Mouse (Mus musculus) spleen, embryonic (tissue): Measurements from ENCODE around the gene Erbb4.

Experiments
- CTCF ChIA-PET: fragments of 350-600 bp; sonication (Branson Sonifier 250); formaldehyde crosslinking; loops from one replicate; lab custom pipeline; 2022; lab: Charles Lee

The Erbb4 gene

DNA sequence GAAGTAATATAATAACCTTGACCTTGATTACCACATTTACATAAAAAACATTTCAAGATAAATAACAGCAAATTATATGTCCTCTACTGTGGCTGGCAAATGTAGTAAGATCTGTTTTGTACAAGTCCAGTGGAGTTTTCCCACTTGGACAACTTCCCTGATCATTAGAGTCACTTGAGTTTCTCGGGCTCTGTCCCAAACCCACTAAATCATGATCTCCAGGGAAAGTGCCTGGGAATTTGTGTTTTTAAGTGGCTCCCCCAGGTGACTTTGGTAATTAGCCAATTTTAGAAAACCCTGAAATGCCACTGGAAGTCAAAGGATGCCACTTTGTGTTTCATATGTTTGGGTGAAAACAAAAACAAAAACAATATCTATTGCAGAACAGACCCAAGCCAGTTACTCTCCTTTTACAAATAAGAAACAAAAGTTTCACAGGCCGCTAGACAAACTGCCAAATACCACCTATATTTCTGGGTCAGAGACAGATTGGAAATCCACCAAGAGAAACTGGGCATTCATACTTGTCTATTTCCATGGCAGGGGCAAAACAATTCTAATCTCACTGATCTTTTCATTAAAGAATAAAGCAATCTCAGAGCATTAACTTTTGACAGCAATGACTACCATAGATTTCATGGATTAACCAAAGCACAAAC, 234.8 kb downstream of the Erbb4 start:
- CTCF ChIA-PET: no interaction called here

DNA sequence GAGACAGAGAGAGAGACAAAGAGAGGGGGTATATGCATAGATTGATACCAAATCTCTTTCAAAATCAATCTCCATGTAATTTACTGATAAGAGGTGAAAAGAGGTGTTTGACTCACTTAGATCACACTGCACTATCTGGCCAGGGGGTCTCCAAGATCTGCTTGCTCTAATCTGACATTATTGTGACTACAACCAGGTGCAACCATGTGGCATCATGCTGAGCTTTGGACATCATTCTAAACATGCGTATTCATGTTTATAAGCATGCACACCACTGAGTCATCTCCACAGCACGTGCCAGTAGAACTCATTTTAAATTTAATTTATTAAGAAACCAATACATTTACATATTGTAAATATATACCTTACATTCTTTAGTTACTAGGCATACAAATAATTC, 247.5 kb downstream of the Erbb4 start:
- CTCF ChIA-PET: no interaction called here

DNA sequence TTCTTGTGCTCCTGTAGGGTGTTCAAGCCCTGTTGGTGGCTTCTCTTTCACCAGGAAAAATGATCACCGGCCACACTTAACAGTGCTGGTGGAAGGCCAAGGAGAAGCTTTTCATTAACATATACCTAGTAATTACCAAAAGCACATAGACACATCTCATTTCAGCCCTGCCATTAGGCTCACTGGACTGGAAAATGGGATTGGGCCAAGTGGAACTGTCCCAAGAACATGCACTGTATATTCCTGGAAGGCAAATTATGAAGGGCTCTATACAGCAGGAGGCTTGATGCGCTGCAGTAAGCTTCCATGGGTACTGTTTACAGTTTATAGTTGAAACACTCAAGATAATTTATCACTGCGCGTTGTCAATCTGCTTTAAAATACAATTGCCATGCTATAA, 248.4 kb downstream of the Erbb4 start:
- CTCF ChIA-PET: no interaction called here

DNA sequence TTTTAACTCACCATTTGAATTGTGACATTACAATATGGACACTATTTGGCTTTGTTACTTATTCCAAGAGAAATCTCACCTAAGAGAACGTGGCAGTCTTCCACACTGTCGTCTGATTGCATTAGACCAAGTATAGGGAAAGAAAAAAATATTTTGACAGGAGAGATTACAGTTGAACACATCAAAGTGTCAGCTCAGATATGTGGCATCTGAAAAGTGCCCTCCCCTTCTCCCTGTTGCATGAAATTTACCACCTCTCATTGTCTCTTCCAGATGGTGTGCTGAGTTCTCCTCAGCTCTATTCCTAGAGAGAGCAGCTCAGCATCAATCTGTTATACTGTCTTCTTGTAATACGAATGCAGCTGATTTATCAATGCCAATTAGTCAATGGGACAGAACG, 268.5 kb downstream of the Erbb4 start:
- CTCF ChIA-PET: no interaction called here

DNA sequence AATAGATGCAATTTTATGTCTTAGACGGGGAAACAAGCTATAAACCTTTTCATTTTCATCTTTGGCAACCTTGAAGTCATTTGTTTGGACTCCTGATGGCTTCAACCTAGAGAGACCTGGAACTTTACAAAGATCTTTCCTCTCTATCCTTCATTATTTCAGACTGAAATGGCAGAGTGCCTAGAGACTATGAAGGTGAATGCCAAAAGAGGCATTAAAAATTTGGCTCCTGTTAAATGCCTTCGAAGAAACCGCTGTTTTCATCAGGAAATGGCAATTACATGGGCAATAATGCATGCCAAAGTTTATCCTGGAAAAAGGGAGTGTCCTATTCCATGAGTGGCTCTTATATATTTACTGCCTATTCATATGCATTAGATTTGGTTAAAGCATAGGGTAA, 273.2 kb downstream of the Erbb4 start:
- CTCF ChIA-PET: no interaction called here

DNA sequence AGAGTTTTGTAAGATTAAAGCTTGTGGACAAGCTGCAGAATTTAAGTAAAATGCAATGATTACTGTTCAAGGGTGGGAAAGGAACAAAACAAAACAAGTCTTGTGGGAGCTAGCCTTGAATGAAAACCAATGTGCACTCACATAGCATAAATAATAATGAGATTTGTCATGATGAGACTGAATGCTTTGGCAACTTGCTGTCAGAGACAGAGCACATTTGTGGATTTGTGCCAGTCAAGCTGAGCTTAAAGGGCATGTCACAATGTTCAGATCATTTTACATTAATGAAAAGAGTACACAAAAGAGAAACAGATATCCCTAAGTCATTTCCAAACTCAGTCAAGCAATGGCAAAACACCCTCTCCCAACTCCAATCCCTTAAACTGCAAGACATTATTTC, 275.8 kb downstream of the Erbb4 start:
- CTCF ChIA-PET: no interaction called here

DNA sequence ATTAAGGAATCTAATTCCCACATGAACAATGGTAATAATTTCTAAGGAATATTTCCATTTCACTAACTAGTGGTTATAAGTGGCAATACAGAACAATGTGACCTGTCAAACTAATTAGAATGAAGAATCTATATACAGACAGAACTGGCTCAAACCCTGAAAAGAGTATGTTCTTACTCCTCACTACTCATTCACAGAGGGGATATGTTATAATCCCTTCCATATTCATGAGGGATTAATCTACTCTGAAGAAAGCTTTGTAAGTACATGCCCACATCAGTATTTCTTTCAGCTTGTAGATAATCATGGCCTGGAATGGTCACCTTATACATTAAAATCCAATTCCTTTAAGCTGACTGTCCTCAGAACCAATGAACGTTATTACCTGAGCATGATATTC, 276.3 kb downstream of the Erbb4 start:
- CTCF ChIA-PET: no interaction called here

DNA sequence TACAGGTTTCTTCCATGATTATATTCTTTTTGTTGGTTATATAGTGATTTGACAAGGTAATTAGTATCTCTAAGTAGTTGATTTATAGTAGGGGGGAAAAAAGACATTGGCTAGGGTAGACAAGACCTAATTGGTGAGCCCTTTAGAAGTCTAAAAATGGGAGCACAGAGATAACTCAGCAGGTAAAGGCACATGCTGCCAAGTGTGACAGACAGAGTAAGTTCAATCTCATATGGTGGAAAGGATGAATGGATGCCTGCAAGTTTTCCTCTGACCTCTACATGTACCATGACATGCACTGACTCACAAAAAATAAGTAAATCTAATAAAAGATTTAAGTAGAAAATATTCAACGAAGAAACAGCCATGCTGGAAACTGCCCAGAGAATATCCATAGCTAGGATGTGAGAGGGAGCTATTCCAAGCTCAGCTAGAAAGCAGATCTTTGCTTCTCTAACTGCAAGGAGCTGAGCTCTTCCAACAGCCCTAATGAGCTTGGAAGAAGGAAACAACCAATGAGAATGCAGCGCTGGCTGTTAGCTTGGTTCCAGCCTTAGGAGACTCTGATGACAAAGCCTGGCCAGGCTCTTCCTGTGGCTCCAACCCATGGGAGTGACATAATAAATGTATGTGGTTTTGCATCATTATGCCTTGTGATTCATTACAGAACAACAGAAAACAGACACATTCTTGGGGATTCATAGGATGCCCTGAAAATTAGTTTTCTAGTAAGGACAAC, 277.2 kb downstream of the Erbb4 start:
- CTCF ChIA-PET: no interaction called here

DNA sequence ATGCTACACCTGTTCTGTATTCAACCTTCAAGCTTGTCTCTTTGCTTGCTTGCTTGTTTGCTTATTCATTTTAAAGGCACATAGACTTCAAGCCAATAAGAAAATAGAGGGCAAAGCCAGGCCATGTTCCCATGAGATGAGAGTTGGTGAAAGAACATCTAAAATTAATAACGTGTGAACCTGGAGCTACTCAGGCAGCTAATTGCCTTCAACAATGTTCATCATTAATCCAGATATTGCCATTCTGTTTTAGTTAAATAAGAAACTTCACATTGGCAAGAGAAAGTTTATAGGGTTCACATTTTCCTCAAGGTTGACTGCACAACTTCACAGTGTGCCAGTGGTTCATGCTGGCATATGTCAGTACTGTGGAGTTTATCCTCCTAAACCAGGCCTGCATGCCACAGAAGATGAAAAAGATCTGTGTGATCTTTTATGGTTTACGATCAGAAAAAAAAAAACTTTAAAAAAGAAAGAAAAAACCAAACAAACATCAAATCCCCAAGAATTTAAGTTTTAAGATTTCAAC, 284.7 kb downstream of the Erbb4 start:
- CTCF ChIA-PET: no interaction called here

DNA sequence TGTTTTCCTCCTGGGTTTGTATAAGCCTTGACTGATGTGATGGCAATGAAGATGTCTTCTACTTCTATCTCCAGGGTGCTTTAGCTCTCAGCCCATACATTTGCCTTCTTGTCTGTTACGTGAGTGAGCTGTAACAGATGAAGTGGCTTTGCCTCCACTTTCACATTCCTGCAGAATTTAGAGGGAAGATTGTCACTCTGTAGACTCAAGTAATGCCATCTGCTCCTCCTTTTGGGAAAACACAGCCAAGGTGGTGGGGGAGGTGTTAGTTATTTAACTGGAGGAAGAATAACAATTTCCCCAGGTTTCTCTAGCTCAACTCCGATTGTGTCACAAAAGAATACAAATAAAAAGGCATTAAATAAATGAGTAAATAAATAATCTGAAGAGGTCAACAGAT, 301.1 kb downstream of the Erbb4 start:
- CTCF ChIA-PET: no interaction called here

DNA sequence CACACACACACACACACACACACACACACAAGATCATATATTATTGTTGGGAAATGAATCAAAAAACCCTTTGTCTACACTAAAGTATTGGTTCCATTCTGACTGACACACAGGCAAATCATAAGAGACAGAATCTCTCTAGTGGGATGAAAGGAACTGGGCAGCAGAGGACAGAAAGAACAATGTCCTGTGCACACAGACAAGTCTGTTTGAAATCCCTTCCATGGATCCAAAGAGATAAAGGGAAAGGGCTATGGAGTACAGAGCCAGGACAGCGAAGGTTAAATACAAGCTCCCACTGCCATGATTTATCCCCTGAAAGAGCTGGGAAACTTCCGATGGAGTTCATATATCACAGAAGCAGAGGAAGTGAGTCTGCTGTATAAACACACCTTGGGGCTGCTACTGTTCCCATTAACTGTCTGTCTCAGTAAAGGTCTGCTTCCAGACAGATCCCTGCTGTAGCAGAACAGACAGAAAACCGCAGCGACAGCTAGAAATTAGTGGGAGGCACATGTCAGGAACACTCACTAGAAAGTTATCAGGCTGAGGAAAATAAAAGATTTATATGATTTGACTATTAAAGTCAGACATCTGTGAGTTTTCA, 320.3 kb downstream of the Erbb4 start:
- CTCF ChIA-PET: no interaction called here

DNA sequence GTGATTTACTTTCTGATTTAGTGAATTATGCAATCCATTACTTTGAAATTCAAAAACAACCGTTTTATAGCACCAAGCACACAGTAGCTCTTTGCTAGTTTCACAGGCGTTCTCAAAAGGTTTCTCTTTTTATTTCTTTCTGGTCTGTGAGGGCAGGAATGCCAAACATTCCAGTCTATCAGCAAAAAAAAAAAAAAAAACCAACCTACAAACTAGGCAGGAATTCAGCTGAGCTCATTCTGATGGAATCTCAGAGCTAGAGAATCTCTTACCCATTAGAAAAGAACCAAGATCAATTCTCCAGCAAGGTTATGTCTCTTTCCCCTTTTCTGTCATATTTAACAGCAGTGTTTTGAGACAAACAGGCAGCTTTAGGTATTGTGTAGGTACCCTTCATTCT, 327.2 kb downstream of the Erbb4 start:
- CTCF ChIA-PET: no interaction called here

DNA sequence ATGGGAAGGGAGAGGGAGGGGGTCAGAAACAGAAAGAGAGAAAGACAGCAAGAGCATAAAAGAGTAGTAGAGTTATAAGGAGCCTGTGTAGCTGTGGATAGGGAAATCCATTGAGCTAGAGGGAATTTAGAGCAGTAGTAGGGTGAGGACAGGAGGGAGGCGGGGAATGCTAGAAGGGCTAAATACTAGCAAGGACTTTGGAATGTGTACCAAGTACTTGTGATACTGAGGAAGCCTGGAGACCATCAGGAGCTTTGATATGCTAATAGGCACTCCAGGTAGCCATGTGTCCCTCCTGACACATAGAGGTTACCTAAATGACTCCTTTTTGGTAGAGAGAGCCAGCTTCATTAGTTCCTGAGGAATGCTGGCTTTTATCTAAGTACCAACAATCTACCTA, 327.8 kb downstream of the Erbb4 start:
- CTCF ChIA-PET: no interaction called here

DNA sequence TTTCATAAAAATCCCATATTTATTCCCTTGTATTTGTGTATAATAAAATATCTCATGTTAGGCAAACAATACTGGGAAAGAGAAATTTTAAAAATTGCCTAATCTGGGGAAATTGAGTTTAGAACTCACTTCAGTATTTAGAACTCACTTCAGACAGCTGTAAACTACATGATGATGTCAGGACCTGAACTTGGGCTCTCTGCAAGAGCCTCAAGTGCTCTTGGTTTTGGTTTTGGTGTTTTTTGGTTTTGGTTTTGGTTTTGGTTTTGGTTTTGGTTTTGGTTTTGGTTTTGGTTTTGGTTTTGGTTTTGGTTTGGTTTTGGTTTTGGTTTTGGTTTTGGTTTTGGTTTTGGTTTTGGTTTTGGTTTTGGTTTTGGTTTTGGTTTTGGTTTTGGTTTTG, 341.8 kb downstream of the Erbb4 start:
- CTCF ChIA-PET: interaction anchor here (0.7 kb wide), 1 partner anchor 8 kb away, joined by 4 read pairs; no protein-coding TSS in a partner anchor

DNA sequence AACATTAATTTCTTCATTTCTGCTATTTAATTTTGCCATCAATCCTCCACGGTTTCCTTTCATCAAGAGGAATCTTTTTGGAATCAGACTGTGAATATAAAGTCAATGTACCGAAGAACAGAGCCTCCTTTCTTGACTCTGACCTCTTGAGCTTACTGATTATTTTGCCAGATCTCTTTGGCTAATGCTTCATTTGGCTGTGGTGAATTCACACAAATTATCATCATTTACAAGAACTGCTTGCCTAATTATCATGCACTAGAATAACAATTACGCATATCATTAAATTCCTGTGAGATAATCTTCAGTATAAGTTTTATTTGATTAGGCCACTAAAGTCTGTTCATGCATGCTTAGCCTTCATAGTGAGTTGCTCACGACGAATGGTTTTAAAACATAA, 345.4 kb downstream of the Erbb4 start:
- CTCF ChIA-PET: no interaction called here

DNA sequence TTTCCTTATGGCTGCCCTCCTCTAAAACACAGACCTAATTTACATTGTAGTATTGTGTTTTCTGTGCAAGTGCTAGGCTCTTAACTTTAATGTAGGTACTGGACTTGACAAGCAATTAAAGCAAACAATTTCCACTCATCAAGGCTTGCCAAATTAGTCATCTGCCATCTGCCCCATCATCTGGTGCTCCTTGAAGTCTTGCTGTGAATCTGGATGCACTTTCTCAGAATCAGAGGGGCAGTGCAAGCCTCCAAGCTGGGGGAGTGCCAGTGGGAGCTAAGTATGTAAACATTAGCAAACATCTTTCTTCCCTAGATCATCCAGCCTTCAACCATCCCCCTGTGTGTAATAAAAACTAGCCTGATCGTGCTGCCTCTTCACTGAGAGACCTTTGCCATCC, 358.9 kb downstream of the Erbb4 start:
- CTCF ChIA-PET: no interaction called here

DNA sequence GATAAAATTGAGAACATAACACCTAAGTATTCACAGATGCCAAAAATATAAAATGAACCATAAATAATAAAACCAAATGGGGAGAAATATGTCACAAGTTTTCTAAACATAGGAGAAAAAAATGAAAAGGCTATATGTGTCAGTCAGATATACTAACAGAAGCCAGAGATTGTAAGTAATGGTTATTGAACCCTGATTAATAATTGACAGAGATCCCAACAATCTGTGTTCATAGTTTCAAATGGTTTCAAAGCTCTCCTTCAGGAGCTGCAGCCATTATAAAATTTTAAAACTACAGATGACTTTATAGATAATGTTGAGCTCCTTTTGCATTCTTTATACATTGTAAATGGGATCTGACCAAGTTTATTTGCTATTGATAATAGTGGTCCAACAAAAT, 426.4 kb downstream of the Erbb4 start:
- CTCF ChIA-PET: no interaction called here

DNA sequence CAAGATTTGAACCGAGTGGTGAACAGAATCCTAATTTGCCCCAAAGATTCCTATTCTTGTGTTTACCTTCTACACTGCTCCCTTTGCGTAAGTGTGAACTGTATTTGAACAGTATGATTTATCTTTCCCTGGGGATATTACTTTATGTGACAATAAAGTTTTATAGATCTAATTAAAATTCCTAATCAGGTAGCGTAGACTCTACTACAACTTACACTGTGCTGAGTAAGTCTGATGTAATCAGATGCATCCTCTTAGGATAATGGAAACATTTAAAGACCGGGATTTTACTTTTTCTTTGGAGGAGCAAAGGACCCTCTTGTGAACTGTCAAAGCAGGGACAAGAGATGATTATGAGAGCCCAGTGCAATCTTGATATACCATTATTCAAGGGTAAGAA, 433.2 kb downstream of the Erbb4 start:
- CTCF ChIA-PET: no interaction called here

DNA sequence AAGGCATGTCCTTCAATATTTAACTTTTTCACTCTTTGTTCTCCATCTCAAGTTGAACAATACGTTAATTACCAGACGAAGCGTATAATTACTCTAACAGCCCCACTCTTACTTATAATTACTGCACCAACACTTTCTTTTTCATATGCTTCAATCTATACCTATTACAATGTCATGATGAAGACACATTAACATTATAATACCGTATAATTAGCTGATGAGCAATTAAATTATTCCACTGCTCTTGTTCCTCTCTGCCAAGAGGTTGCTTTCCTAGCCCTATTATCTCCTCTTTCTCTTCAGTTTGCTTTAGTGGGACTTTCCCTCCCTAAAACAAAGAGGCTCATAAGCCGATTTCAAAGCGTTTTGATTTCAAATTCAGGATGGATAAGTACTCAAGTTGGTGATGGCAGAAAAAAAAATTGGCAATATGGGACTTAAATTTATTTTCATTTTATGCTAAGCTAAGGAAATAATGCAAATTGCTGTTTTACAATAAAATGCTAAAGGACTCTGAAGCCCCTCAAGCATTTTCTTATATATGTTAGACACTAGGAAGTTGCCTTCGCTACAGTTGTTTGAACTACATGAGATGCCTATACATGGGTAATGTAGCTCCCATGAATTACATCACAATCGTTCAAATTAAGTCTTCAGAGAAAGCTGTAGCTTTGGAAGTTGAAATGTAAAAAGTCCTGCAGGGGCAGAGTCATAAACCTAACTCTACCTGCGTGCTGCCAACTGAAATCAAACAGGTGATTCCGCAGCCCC, 440.8 kb downstream of the Erbb4 start:
- CTCF ChIA-PET: no interaction called here

DNA sequence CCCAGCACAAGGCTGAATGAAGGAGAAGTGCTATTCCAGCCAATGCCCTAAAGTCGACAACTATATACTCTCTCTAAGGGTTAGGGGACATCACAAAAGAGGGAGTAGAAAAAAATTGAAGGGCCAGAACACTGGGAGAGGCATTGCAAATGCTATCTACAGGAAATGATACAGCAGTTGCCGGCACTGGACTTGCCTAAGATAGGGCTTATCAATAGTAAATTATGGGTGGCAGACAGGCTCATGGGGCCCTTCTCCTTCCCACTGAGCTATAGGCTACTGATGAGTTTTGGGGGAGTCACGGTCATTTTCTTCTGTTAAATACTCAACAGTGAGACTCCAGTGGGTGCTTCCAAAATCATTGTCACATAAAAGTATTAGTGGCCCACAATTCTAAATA, 517.4 kb downstream of the Erbb4 start:
- CTCF ChIA-PET: no interaction called here

DNA sequence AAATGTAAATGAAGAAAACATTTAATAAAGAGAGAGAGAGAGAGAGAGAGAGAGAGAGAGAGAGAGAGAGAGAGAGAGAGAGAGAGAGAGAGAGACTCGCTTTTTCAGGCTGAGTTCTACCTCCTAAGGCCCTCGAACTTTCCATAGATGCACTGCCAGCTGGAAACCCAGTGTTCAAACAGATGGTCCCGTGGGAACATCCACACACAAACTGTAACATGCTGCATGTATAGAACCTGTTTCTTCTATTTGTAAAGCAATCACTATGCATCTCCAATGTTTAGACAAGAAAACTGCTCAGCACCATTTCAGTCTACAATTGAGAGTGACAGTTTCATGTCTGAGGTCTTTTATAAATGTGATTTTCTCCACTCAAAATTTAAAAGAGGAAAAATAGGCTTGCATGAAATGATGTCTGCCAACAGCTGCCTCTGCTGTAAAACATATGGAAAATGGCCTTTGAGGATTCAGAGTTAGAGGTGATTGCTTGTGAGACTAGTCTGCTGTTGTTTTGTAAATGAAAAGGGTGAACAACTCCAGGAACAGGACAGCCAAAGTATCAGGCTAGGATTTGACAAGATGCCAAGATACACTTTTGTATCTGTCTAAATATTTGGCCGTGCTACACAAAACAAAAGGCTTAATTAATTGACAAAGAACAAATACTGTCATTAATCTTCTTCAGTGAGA, 533.9 kb downstream of the Erbb4 start:
- CTCF ChIA-PET: no interaction called here

DNA sequence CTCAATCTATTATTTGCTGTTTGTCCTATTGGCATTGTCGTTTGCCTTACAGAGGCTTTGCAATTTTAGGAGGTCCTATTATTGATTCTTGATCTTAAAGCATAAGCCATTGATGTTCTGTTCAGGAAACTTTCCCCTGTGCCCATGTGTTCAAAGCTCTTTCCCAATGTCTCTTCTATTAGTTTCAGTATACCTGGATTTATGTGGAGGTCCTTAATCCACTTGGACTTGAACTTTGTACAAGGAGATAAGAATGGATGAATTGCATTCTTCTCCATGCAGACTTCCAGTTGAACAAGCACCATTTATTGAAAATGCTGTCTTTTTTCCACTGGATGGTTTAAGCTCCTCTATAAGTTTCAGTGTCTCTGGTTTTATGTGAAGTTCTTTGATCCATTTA, 536.9 kb downstream of the Erbb4 start:
- CTCF ChIA-PET: no interaction called here
